Mouse (Mus musculus) liver, embryonic 14.5 days (tissue): ENCODE measurements at regions not wholly inside any gene's neighbourhood (a gene's known extent, or its start where the extent isn't known, plus 50 kb on each side); places are given as distances from the start of the nearest gene placed in this dataset.

Source experiments
- CTCF ChIP-seq: IDR thresholded peaks from 2 replicates; pipeline ENCODE4 v1.5.1; 2016; ENCODE audit warnings: antibody characterized with exemption, low read depth, control low read depth
- EP300 ChIP-seq: IDR thresholded peaks from 2 replicates; pipeline ENCODE4 v1.6.1; 2016; ENCODE audit warnings: antibody characterized with exemption, low read depth

GRCm38 (mm10) chr1:83847992-83848391, 440.0 kb upstream of the Sphkap start:
- TF ChIP-seq CTCF, result no peak
- no peak for TF ChIP-seq EP300
